Mouse (Mus musculus) forebrain, embryonic 10.5 days (tissue): ENCODE measurements around the gene Arhgap22. TPM values are rescaled to one million over a fixed set of nuclear protein-coding genes. Genes with fewer than 3 reads are reported as not detected.

Experiments
- DNase-seq: peaks from one replicate; pipeline ENCODE4 v3.0.0-alpha.2; 2017; ENCODE audit warnings: low spot score; ENCODE audit errors: extremely low spot score
- H3K27ac ChIP-seq: fragments of 300-500 bp; sonication (generic); 2 replicates; pipeline ENCODE4 v1.5.1; 2016; ENCODE audit warnings: mild to moderate bottlenecking
- H3K27me3 ChIP-seq: fragments of 300-500 bp; sonication (generic); 2 replicates; pipeline ENCODE4 v1.6.1; 2016; ENCODE audit warnings: mild to moderate bottlenecking; ENCODE audit not compliant: poor library complexity, severe bottlenecking
- H3K36me3 ChIP-seq: fragments of 300-500 bp; sonication (generic); replicated peaks from 2 replicates; pipeline ENCODE4 v1.6.1; 2016; ENCODE audit warnings: mild to moderate bottlenecking, moderate library complexity
- H3K4me1 ChIP-seq: fragments of 300-500 bp; sonication (generic); 2 replicates; pipeline ENCODE4 v1.6.1; 2016
- H3K4me3 ChIP-seq: fragments of 300-500 bp; sonication (generic); 2 replicates; pipeline ENCODE4 v1.5.1; 2016; ENCODE audit warnings: mild to moderate bottlenecking, moderate library complexity
- H3K9me3 ChIP-seq: fragments of 300-500 bp; sonication (generic); 2 replicates; pipeline ENCODE4 v1.6.1; 2016; ENCODE audit warnings: mild to moderate bottlenecking, moderate library complexity
- WGBS: fragments of 180-500 bp; shearing (Covaris S2); methylation state at CpG from one replicate; pipeline ENCODE4 v1.1.7; 2016; 5-methylcytosine and 5-hydroxymethylcytosine counted together
- polyA plus RNA-seq: library from polyadenylated mRNA; unstranded; fragments of >200 nt; fragmentation: Nextera tagmentation; extraction: Ambion mirVana; gene quantifications from 2 replicates; pipeline ENCODE4 v1.2.1, GENCODE M21; 2016

Gene Arhgap22
- 2.3 and 2.5 TPM in 2 replicates for polyA plus RNA-seq

- Histone ChIP-seq H3K4me3 (peak within 1 kb of the TSS; percentile 36), H3K4me1 (peaks cover 7% of the 10 kb centered on the region), H3K9me3 (no peaks in the 10 kb centered on the region), H3K27me3 (peaks cover 22% of the 10 kb centered on the region), H3K36me3 (no peaks in the 10 kb centered on the region), H3K27ac (no peak within 1 kb of the TSS)
- WGBS, result 19% methylated on average over 28 of the region's 28 CpGs
- DNase-seq, result peak; percentile 85
Observed at GRCm38 (mm10) chr14:33213823-33214766, at the start of gene Arhgap22. Gene Arhgap22, plus strand, starts transcription at chr14:33214026.

- Histone ChIP-seq H3K36me3 (no peaks in the 10 kb centered on the region), H3K4me3 (no peak overlapping the region), H3K27me3 (no peaks in the 10 kb centered on the region), H3K9me3 (no peaks in the 10 kb centered on the region), H3K27ac (no peak overlapping the region), H3K4me1 (no peaks in the 10 kb centered on the region)
- no peak for DNase-seq
- WGBS, result 84% methylated on average over 4 of the region's 4 CpGs
Observed at GRCm38 (mm10) chr14:33168750-33169149, 45.1 kb upstream of the Arhgap22 start.

- WGBS, result 90% methylated on average over 1 of the region's 1 CpGs
- Histone ChIP-seq H3K36me3 (no peaks in the 10 kb centered on the region), H3K4me1 (no peaks in the 10 kb centered on the region), H3K9me3 (no peaks in the 10 kb centered on the region), H3K4me3 (no peak overlapping the region), H3K27ac (no peak overlapping the region), H3K27me3 (no peaks in the 10 kb centered on the region)
- no peak for DNase-seq
Observed at GRCm38 (mm10) chr14:33171942-33172341, 41.9 kb upstream of the Arhgap22 start.

GRCm38 (mm10) chr14:33175059-33175821 is 38.6 kb upstream of the Arhgap22 start:
- Histone ChIP-seq H3K36me3 (no peaks in the 10 kb centered on the region), H3K27me3 (no peaks in the 10 kb centered on the region), H3K27ac (no peak overlapping the region), H3K4me1 (no peaks in the 10 kb centered on the region), H3K4me3 (no peak overlapping the region), H3K9me3 (no peaks in the 10 kb centered on the region)
- DNase-seq, result no peak
- WGBS, result 84% methylated on average over 4 of the region's 4 CpGs

GRCm38 (mm10) chr14:33180102-33180501 is 33.7 kb upstream of the Arhgap22 start:
- Histone ChIP-seq H3K27me3 (no peaks in the 10 kb centered on the region), H3K4me1 (no peaks in the 10 kb centered on the region), H3K27ac (no peak overlapping the region), H3K9me3 (no peaks in the 10 kb centered on the region), H3K36me3 (no peaks in the 10 kb centered on the region), H3K4me3 (no peak overlapping the region)
- no peak for DNase-seq
- 89% methylated on average over 5 of the region's 5 CpGs for WGBS

GRCm38 (mm10) chr14:33185068-33185800 is 28.6 kb upstream of the Arhgap22 start, which contains the start of gene Wdfy4:
Gene Wdfy4, minus strand, starts transcription at chr14:33185508.
- no peak within 1 kb of the TSS for H3K4me3 ChIP-seq
- H3K36me3 ChIP-seq, result no peaks in the 10 kb centered on the region
- H3K27me3 ChIP-seq, result no peaks in the 10 kb centered on the region
- H3K4me1 ChIP-seq, result 0 out of 2 replicates have a peak, but pooled peaks cover 3% of the 10 kb centered on the region
- DNase-seq, result no peak
- no peaks in the 10 kb centered on the region for H3K9me3 ChIP-seq
- H3K27ac ChIP-seq, result no peak within 1 kb of the TSS
- 93% methylated on average over 11 of the region's 11 CpGs for WGBS

GRCm38 (mm10) chr14:33187201-33187600 is 26.6 kb upstream of the Arhgap22 start:
- no peak for DNase-seq
- Histone ChIP-seq H3K36me3 (no peaks in the 10 kb centered on the region), H3K4me1 (0 out of 2 replicates have a peak, but pooled peaks cover 3% of the 10 kb centered on the region), H3K27me3 (no peaks in the 10 kb centered on the region), H3K4me3 (no peak overlapping the region), H3K9me3 (no peaks in the 10 kb centered on the region), H3K27ac (no peak overlapping the region)
- 76% methylated on average over 4 of the region's 4 CpGs for WGBS

- Histone ChIP-seq H3K9me3 (no peaks in the 10 kb centered on the region), H3K36me3 (no peaks in the 10 kb centered on the region), H3K4me3 (no peak overlapping the region), H3K27me3 (no peaks in the 10 kb centered on the region), H3K27ac (no peak overlapping the region), H3K4me1 (0 out of 2 replicates have a peak, but pooled peaks cover 3% of the 10 kb centered on the region)
- WGBS, result 75% methylated on average over 10 of the region's 10 CpGs
- no peak for DNase-seq
Observed at GRCm38 (mm10) chr14:33189230-33189629, 24.6 kb upstream of the Arhgap22 start.

- H3K4me3 ChIP-seq, result no peak overlapping the region
- no peaks in the 10 kb centered on the region for H3K27me3 ChIP-seq
- DNase-seq, result no peak
- 91% methylated on average over 21 of the region's 21 CpGs for WGBS
- no peaks in the 10 kb centered on the region for H3K36me3 ChIP-seq
- no peak overlapping the region for H3K27ac ChIP-seq
- H3K9me3 ChIP-seq, result no peaks in the 10 kb centered on the region
- H3K4me1 ChIP-seq, result 0 out of 2 replicates have a peak, but pooled peaks cover 3% of the 10 kb centered on the region
Observed at GRCm38 (mm10) chr14:33189849-33190423, 23.9 kb upstream of the Arhgap22 start.

GRCm38 (mm10) chr14:33190646-33191045 is 23.2 kb upstream of the Arhgap22 start:
- Histone ChIP-seq H3K4me1 (0 out of 2 replicates have a peak, but pooled peaks cover 3% of the 10 kb centered on the region), H3K36me3 (no peaks in the 10 kb centered on the region), H3K4me3 (no peak overlapping the region), H3K27ac (no peak overlapping the region), H3K9me3 (no peaks in the 10 kb centered on the region), H3K27me3 (no peaks in the 10 kb centered on the region)
- 81% methylated on average over 1 of the region's 1 CpGs for WGBS
- no peak for DNase-seq

- Histone ChIP-seq H3K27me3 (no peaks in the 10 kb centered on the region), H3K4me3 (no peak overlapping the region), H3K4me1 (0 out of 2 replicates have a peak, but pooled peaks cover 3% of the 10 kb centered on the region), H3K9me3 (no peaks in the 10 kb centered on the region), H3K36me3 (no peaks in the 10 kb centered on the region), H3K27ac (no peak overlapping the region)
- DNase-seq, result no peak
Observed at GRCm38 (mm10) chr14:33193762-33194161, 20.1 kb upstream of the Arhgap22 start.

GRCm38 (mm10) chr14:33194241-33194640 is 19.6 kb upstream of the Arhgap22 start:
- Histone ChIP-seq H3K4me1 (0 out of 2 replicates have a peak, but pooled peaks cover 3% of the 10 kb centered on the region), H3K4me3 (no peak overlapping the region), H3K27me3 (no peaks in the 10 kb centered on the region), H3K27ac (no peak overlapping the region), H3K36me3 (no peaks in the 10 kb centered on the region), H3K9me3 (no peaks in the 10 kb centered on the region)
- WGBS, result 82% methylated on average over 3 of the region's 3 CpGs
- no peak for DNase-seq
